Mouse (Mus musculus) neural tube, embryonic 12.5 days (tissue): ENCODE data around the gene Agpat1. TPM values are rescaled to one million over a fixed set of nuclear protein-coding genes. Genes with fewer than 3 reads are reported as not detected.

ENCODE experiments used
- ATAC-seq: fragments of 200-750 bp; cut with Nextera tagmentation; 2 replicates; pipeline ENCODE4 v1.8.0; 2017; ENCODE audit warnings: low read depth, mild to moderate bottlenecking, moderate TSS enrichment, moderate library complexity; ENCODE audit not compliant: low FRiP score
- H3K27ac ChIP-seq: fragments of 300-500 bp; sonication (generic); 2 replicates; pipeline ENCODE4 v1.5.1; 2016
- H3K27me3 ChIP-seq: fragments of 300-500 bp; sonication (generic); replicated peaks from 2 replicates; pipeline ENCODE4 v1.6.1; 2016; ENCODE audit warnings: mild to moderate bottlenecking
- H3K36me3 ChIP-seq: fragments of 300-500 bp; sonication (generic); 2 replicates; pipeline ENCODE4 v1.6.1; 2016; ENCODE audit warnings: mild to moderate bottlenecking
- H3K4me1 ChIP-seq: fragments of 300-500 bp; sonication (generic); 2 replicates; pipeline ENCODE4 v1.6.1; 2016
- H3K4me2 ChIP-seq: fragments of 300-500 bp; sonication (generic); replicated peaks from 2 replicates; pipeline ENCODE4 v1.6.1; 2016; ENCODE audit warnings: mild to moderate bottlenecking
- H3K4me3 ChIP-seq: fragments of 300-500 bp; sonication (generic); 2 replicates; pipeline ENCODE4 v1.5.1; 2016
- H3K9ac ChIP-seq: fragments of 300-500 bp; sonication (generic); 2 replicates; pipeline ENCODE4 v1.6.1; 2016; ENCODE audit warnings: mild to moderate bottlenecking
- H3K9me3 ChIP-seq: fragments of 300-500 bp; sonication (generic); 2 replicates; pipeline ENCODE4 v1.6.1; 2016; ENCODE audit warnings: mild to moderate bottlenecking
- WGBS: fragments of 180-500 bp; shearing (Covaris S2); methylation state at CpG from one replicate; pipeline ENCODE4 v1.1.7; 2016; 5-methylcytosine and 5-hydroxymethylcytosine counted together
- polyA plus RNA-seq: library from polyadenylated mRNA; unstranded; fragments of >200 nt; fragmentation: Nextera tagmentation; extraction: Ambion mirVana; gene quantifications from 2 replicates; pipeline ENCODE4 v1.2.1, GENCODE M21; 2016

The Agpat1 gene
- polyA plus RNA-seq, 1 experiment from 2014 or later = 81.1 TPM

DNA sequence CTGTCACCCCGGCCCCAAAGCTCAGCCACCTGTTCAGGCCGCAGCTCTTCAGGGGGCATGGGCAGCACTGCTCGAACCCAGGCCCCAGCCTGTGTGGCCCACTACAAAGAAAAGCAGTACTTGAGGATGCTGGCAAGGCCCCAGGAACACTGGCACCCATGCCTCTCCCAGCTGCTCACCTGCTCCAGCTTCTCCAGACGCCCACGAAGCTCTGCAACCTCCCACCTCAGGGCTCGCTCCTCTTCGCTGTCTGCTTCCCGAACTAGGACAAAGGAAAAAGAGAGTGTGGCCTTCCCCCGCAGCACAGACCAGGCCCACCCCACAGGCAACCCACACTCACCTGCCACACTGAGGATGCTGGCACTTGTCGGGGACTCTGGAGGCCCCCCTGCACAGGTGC is 9.8 kb downstream of the Agpat1 start:
- Histone ChIP-seq H3K27ac (no peak overlapping the region), H3K9ac (no peak overlapping the region)
- ATAC-seq = no peak

DNA sequence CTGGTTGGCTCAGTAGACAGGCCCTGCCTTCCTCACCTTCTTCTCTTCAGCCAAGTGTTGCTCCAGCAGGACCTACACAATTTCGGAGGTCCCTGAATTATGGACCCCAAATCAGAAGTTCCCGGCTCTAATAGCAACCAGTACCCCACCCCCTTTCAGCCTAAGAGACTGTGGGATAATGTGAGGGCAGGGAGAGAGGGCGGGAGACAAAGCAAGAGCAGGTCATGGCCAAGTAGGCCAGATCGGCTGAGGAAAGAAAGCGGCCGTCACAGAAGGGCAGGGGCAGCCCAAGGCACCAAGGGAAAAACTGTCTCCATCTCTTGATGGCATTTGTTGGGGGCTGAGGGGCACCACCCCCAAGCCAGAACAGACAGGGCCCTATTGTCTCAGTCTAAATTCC is 11.8 kb downstream of the Agpat1 start, which contains the start of gene Egfl8:
Egfl8 (minus strand) TSS at position 101 of the 400 bp plus-strand sequence.
- H3K9ac ChIP-seq = no peak within 1 kb of the TSS
- no peak within 1 kb of the TSS for H3K27ac ChIP-seq
- no peaks in the 10 kb centered on the region for H3K27me3 ChIP-seq
- WGBS = 65% methylated on average over 6 of the region's 6 CpGs
- no peaks in the 10 kb centered on the region for H3K4me1 ChIP-seq
- no peaks in the 10 kb centered on the region for H3K9me3 ChIP-seq
- peaks cover 57% of the 10 kb centered on the region for H3K36me3 ChIP-seq
- ATAC-seq = no peak
- H3K4me2 ChIP-seq = peak within 1 kb of the TSS; percentile 24; the same call in 1 of the 2 replicates
- peak within 1 kb of the TSS; percentile 5; the same call in 1 of the 2 replicates for H3K4me3 ChIP-seq

More for the DNA sequence above, 9.8 kb downstream of the Agpat1 start:
- Histone ChIP-seq H3K36me3 (peaks cover 67% of the 10 kb centered on the region), H3K9me3 (no peaks in the 10 kb centered on the region), H3K4me2 (no peak overlapping the region), H3K4me1 (peaks cover under 1% of the 10 kb centered on the region; the same call in 1 of the 2 replicates), H3K27me3 (no peaks in the 10 kb centered on the region), H3K4me3 (no peak overlapping the region)
- 91% methylated on average over 10 of the region's 10 CpGs for WGBS

DNA sequence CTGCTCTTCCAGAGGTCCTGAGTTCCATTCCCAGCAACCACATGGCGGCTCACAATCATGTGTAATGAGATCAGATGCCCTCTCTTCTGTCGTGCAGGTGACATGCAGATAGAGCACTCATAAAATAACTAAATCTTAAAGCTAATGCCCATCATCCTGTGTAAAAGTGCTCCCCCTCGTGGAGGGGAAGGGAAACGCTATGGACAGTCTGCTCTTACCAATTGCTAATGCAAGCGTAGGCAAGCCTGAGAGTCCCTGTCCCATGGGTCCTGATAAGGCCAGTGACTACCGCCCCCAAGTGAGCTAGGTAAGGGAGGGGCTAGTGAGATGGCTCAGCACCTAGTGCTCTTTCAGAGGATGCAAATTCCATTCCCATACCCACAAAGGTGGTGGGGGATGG is 14.9 kb downstream of the Agpat1 start:
- WGBS = 20% methylated on average over 6 of the region's 6 CpGs
- H3K9me3 ChIP-seq = no peaks in the 10 kb centered on the region
- no peak overlapping the region for H3K27ac ChIP-seq
- no peak for ATAC-seq
- H3K36me3 ChIP-seq = peaks cover 47% of the 10 kb centered on the region
- H3K9ac ChIP-seq = no peak overlapping the region
- no peaks in the 10 kb centered on the region for H3K4me1 ChIP-seq
- H3K4me3 ChIP-seq = no peak overlapping the region
- no peaks in the 10 kb centered on the region for H3K27me3 ChIP-seq
- no peak overlapping the region for H3K4me2 ChIP-seq

DNA sequence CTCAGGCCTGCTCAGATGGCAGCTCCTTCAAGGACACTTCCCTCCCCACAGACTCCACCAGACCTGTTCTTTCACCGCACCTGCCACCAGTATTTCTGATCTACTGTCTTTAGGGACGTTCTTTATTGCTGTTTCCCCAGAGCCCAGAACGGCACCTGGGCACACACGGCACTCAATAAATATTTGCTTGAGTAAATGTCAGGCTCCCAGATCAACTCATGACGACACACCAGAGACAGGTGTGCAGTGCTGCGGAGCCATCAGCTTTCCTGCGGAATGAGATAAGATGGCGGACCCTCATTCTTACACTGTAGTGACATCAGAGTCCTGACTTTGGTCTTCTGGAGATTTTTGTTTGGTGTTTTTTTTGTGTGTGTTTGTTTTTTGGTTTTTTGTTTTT is 16.9 kb downstream of the Agpat1 start:
- no peak overlapping the region for H3K9ac ChIP-seq
- 90% methylated on average over 8 of the region's 8 CpGs for WGBS
- no peaks in the 10 kb centered on the region for H3K27me3 ChIP-seq
- peaks cover 4% of the 10 kb centered on the region for H3K4me1 ChIP-seq
- H3K4me2 ChIP-seq = no peak overlapping the region
- no peak overlapping the region for H3K4me3 ChIP-seq
- no peak for ATAC-seq
- H3K36me3 ChIP-seq = peaks cover 31% of the 10 kb centered on the region
- H3K9me3 ChIP-seq = no peaks in the 10 kb centered on the region
- no peak overlapping the region for H3K27ac ChIP-seq

DNA sequence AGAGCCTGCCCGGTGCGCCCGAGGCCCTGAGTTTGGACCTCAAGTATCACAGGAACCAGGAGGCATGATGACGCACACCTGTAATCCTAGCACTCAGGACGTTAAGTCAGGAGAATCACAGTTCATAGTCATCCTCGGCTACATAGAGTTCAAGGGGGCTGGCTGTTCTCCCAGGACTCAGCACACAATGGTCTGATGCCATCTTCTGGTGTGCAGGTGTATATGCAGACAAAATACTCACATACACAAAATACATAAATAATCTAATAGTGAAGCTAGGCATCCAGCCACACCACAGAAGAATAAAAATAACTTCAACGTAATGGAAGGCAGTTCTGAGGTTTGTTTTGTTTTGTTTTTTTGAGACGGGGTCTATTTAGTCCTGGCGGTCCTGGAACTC is 19.1 kb downstream of the Agpat1 start:
- Histone ChIP-seq H3K9me3 (no peaks in the 10 kb centered on the region), H3K4me1 (peaks cover 15% of the 10 kb centered on the region), H3K9ac (no peak overlapping the region), H3K27me3 (no peaks in the 10 kb centered on the region), H3K4me2 (no peak overlapping the region), H3K4me3 (no peak overlapping the region), H3K27ac (no peak overlapping the region), H3K36me3 (peaks cover 22% of the 10 kb centered on the region)
- ATAC-seq = no peak
- 90% methylated on average over 9 of the region's 9 CpGs for WGBS

DNA sequence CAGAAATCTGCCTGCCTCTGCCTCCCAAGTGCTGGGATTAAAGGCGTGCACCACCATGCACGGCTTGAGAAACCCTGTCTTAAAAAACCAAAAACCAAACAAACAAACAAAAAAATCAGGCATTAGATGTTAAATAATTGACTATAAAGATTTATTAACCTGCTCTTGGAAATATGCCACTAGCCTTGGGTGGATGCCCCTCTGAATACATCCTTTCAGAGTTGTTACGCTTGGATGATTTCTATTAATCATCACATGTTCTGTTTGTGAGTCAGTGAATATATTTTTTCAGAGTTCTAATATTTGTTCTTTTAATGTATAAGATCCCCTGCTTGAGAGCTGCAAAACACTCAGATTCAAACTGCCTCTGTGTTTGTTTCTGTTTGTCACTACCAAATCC is 20.9 kb downstream of the Agpat1 start:
- Histone ChIP-seq H3K4me1 (peaks cover 32% of the 10 kb centered on the region), H3K36me3 (peaks cover 22% of the 10 kb centered on the region), H3K4me2 (no peak overlapping the region), H3K27me3 (peaks cover 9% of the 10 kb centered on the region), H3K27ac (no peak overlapping the region), H3K9me3 (no peaks in the 10 kb centered on the region), H3K9ac (no peak overlapping the region), H3K4me3 (no peak overlapping the region)
- WGBS = 96% methylated on average over 3 of the region's 3 CpGs
- ATAC-seq = no peak

DNA sequence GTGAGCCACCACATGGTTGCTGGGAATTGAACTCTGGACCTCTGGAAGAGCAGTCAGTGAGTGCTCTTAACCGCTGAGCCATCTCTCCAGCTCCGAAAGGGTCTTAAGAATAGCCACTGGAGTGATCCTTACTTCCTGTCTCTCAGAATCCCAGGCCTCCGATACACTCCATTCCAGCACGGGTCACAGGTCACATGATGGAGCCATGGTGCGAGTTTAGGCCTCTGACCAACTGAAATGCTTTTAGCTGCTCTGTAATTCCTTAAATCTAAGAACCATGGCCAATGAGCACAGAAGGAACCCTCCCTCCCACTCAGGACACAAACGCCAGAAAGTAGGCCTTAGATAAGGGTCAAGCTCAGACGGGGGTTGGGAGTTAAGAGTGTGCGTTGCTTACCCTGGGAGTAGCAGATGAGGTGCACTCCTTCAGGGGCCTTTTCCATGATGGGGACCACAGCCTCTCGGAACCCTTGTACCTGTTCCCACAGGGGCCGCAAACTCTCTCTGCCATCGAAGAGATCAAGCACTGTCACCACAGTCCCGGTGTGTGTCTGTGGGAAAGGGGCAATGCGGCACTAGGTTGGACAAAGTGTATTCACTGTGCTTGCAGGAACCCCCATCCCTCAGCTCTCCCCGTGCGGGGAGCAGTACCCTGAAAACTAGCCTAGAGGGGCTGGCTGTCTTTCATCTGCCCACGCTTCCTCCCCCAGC is 22.2 kb downstream of the Agpat1 start:
- no peak overlapping the region for H3K27ac ChIP-seq
- peaks cover 22% of the 10 kb centered on the region for H3K36me3 ChIP-seq
- H3K4me3 ChIP-seq = peak overlapping the region; percentile 60
- H3K9ac ChIP-seq = peak overlapping the region; percentile 60
- H3K4me2 ChIP-seq = peak overlapping the region; percentile 86
- H3K9me3 ChIP-seq = no peaks in the 10 kb centered on the region
- peaks cover 44% of the 10 kb centered on the region for H3K4me1 ChIP-seq
- H3K27me3 ChIP-seq = peaks cover 21% of the 10 kb centered on the region
- no peak for ATAC-seq
- 55% methylated on average over 16 of the region's 16 CpGs for WGBS

DNA sequence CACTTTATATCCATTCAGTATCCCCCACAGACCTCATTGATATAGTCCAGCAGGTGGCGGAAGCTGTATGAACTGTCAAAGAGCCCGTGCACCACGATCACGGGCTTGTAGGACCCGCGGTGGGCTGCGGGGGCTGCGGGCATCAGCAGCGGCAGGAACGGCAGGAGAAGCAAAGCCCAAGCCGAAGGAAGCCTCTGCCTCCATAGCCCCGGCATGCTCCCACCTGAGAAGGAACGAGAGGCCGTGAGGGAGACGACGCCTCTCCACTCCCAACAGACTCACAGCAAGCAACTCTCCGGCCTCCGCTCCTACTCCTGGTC is 22.7 kb downstream of the Agpat1 start:
- WGBS = under 1% methylated on average over 18 of the region's 18 CpGs
- Histone ChIP-seq H3K4me2 (peak overlapping the region; percentile 86), H3K9ac (peak overlapping the region; percentile 60), H3K27me3 (peaks cover 26% of the 10 kb centered on the region), H3K4me3 (peak overlapping the region; percentile 60), H3K27ac (peak overlapping the region; percentile 17; the same call in 1 of the 2 replicates), H3K36me3 (peaks cover 22% of the 10 kb centered on the region), H3K4me1 (peaks cover 49% of the 10 kb centered on the region), H3K9me3 (no peaks in the 10 kb centered on the region)
- peak; percentile 27; the same call in 1 of the 2 replicates for ATAC-seq

DNA sequence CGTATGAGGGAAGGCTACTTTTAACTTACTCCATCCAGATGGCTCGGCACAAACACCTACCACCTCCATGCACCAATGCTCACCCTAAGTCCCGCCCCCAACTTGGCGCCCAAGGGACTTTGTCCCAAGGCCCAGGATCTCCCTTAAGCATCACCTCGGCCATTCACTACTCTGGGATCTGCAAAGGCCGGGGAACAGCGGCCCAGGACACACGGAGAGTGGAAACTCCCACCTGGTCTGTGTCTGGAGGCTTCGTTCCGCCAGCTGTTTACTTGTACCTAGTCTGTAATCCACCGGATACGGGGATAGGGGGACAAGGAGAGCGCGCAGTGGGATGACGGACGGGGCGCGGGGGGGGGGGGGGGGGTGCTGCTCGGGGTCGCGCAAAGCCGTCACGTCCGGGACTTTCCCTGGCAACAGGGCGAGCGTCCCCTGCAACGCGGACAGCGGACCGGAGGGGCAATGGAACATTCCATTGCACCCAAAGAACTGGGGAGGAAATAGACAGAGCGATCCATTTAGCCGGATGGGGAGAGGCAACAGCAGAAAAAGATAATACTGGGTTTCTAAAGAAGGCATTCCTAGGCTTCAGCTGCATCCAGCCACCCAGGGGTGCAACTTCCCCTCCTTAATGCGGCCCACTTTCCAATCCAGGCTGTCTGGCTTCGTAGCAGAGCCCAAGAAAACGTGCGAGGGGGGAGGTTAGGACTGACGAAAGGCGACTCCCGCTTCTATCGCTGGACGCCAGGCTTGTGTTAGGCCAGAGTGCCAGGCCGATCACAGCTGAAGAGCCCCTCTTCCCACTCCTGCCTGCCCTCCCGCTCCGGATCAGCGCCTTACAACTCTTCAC is 23.3 kb downstream of the Agpat1 start:
- peak overlapping the region; percentile 72; the same call in 1 of the 2 replicates for H3K27ac ChIP-seq
- H3K4me2 ChIP-seq = peak overlapping the region; percentile 86
- H3K9ac ChIP-seq = peak overlapping the region; percentile 60
- no peaks in the 10 kb centered on the region for H3K9me3 ChIP-seq
- H3K4me1 ChIP-seq = peaks cover 55% of the 10 kb centered on the region
- H3K4me3 ChIP-seq = peak overlapping the region; percentile 60
- peak; percentile 83 for ATAC-seq
- peaks cover 32% of the 10 kb centered on the region for H3K27me3 ChIP-seq
- WGBS = 1% methylated on average over 40 of the region's 45 CpGs
- peaks cover 17% of the 10 kb centered on the region; the same call in 1 of the 2 replicates for H3K36me3 ChIP-seq

DNA sequence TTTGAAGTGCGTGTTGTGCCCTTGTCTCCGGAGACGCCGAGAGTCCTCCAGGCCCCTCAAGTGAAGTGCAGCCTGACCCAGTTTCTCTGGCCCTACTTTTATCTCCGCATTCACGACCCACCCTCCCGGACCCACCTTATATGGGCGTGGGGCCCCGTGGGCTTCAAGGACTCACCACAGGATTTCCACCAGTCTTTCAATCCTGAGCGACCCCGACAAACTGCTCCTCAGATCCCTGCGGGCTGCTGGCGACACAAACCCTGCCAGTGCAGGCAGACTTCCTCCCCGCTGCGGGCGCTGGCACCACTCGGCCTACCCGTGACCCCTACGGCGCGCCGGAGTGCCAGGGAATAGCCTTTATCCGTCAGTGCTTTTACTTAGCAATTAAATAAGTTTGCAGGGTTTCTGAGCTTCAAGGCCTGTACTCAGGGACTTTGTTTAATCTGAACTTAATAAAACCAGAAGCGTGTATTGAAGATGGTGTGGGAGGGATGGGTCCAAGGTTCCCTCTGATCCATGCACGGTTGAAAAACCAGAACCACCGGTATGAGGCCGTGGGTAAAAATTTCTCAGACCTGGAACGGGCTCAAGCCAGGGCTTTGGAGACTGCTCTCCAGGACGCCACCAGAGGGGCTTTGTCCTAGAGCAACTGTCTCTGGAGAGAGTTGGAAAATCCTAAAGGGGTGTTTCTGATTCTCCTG is 24.0 kb downstream of the Agpat1 start, which contains the start of gene Ppt2:
Ppt2 (minus strand) TSS at position 568 of the 701 bp plus-strand sequence.
- Histone ChIP-seq H3K9ac (peak within 1 kb of the TSS; percentile 60), H3K4me1 (peaks cover 57% of the 10 kb centered on the region), H3K4me3 (peak within 1 kb of the TSS; percentile 60), H3K27ac (peak within 1 kb of the TSS; percentile 72; the same call in 1 of the 2 replicates), H3K4me2 (peak within 1 kb of the TSS; percentile 86), H3K36me3 (peaks cover 10% of the 10 kb centered on the region; the same call in 1 of the 2 replicates), H3K27me3 (peaks cover 40% of the 10 kb centered on the region), H3K9me3 (no peaks in the 10 kb centered on the region)
- 7% methylated on average over 29 of the region's 29 CpGs for WGBS
- ATAC-seq = peak; percentile 11; the same call in 1 of the 2 replicates

DNA sequence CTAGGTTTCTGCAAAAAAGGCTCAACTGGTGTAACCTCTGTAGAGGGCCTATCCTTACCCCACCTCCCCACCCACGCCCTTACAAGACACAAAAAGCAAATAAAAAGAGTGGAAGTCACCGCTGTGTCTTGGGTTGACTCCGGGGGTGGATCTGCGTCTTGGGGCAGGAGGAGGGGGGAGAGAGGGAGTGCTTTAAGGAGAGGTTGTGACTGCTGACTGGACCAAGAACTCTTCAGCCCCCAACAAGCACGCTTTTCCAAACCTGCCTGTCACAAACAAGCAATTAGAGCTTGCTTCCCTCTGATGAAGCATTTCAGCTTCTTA is 24.5 kb downstream of the Agpat1 start:
- Histone ChIP-seq H3K4me3 (peak overlapping the region; percentile 60; the same call in 1 of the 2 replicates), H3K27ac (no peak overlapping the region), H3K36me3 (peaks cover 7% of the 10 kb centered on the region; the same call in 1 of the 2 replicates), H3K4me2 (peak overlapping the region; percentile 86), H3K9ac (peak overlapping the region; percentile 60; the same call in 1 of the 2 replicates), H3K4me1 (peaks cover 57% of the 10 kb centered on the region), H3K27me3 (peaks cover 45% of the 10 kb centered on the region), H3K9me3 (no peaks in the 10 kb centered on the region)
- ATAC-seq = no peak
- WGBS = 19% methylated on average over 5 of the region's 5 CpGs
